Mouse (Mus musculus): ENCODE data around the gene Hps6.
A peak's percentile ranks its signal among the peaks of the same experiment; 100 is the strongest.
"Not testable (repeated sequence)": the region's sequence is repeated elsewhere in the genome, so short reads cannot be mapped to it uniquely, and the experiment has no call there.

Hps6 gene

DNA sequence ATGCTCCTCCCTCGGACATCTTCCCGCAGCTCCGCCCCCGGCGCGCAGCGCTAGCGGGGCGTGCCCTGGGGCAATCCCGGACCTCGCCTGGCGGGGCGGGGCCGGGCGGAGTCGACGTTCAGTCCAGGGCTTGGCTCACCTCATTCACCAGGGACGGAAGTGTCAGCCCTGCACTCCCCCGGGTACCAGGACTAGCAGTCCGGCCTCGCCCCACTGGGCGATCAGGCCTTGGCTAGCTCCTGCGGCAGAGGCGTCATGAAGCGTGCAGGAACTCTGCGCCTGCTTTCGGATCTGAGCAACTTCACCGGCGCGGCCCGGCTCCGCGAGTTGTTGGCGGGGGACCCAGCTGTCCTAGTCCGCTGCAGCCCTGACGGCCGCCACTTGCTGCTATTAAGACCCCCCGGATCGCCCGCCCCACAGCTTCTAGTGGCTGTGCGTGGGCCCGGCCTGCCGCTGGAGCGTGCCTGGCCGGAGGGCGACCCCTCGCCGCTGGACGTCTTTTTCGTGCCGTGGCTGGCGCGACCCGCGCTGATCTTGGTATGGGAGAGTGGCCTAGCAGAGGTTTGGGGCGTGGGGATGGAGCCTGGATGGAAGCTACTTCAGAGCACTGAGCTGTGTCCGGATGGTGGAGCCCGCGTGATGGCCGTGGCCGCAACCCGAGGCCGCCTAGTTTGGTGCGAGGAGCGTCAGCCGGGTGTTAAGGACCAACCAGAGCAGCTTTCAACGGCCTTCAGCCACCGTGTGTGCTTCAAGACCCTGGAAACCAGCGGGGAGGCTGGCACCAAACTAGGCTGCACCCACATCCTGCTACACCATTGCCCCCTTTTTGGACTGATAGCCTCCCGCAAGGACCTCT lies at the start of gene Hps6:
Gene Hps6, plus strand, starts transcription at position 138 of the 856 bp plus-strand sequence.
- DNase-seq (ENCODE audit: low spot score), result peak; percentile 83

DNA sequence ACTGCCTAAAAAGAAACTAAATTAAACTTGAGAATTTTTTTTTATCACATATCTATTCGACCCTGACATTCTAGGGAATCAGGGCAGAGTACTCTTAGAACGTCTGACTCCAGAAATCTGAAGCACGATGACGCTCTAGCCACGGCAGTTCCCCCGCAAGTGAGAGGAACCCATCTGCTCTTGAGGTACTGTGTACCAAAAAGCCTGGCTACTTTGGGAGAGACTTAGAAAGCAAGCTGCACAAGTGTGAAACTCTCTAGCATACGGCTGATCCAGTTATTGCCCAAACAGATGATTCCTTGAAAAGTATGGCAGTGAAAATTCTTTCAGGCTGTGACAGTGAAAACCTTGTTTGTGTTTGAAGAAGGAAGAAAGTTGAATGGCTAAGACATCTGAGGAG lies 46.6 kb upstream of the Hps6 start:
- no peak for DNase-seq (ENCODE audit: low spot score)

DNA sequence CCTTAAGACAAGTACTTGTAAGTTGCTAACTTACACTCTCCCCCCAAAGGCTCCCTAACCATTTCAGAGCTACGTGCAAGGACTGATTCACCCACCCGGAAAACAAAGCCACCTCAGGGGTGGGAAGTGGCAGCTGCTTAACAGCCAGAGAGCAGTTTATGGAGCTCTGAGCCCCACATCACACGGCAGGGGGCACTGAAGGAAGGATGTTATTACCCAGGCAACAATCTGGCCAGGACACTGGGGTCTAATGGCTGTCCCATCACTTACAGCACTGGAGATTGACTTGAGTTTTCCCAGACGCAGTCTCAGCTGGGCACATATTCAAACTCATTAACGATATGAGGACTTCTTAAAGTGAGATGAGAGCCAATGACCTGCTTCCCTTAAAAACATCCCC lies 42.5 kb upstream of the Hps6 start:
- peak; percentile 25 for DNase-seq (ENCODE audit: low spot score)

DNA sequence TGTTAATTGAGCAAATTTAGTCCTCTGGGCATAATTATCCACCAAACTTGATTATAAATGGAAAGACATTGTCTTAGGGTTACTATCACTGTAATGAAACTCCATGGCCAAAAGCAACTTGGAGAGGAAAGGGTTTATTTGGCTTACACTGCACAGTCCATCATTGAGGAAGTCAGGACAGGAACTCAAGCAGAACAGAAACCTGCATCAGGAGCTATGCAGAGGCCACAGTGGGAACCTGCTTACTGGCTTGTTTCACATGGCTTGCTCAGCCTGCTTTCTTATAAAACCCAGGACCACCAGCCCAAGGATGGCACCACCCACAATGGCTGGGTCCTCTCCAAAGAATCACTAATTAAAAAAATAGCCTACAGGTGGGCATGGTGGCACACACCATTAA lies 18.9 kb upstream of the Hps6 start:
- no peak for DNase-seq (ENCODE audit: low spot score)

DNA sequence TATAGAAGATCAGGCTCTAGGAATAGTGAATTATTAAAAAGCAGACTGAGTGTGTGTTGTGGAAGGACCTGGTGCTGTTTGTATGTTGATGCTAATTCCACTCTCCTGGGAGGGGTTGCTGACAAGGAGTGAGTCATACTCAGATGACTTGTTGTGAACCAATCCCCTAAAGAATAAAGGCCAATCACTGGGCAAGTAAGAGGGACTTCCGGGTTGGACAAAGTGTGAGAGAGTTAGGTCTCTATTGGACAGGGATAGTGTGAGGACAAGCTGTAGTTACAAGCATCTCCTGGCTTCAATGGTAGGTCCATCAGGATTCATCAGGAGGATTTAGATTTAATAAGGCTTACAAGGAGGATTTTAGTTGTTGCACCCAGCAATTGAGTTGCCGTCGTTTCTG lies 15.1 kb upstream of the Hps6 start:
- DNase-seq (ENCODE audit: low spot score), result peak; percentile 9

DNA sequence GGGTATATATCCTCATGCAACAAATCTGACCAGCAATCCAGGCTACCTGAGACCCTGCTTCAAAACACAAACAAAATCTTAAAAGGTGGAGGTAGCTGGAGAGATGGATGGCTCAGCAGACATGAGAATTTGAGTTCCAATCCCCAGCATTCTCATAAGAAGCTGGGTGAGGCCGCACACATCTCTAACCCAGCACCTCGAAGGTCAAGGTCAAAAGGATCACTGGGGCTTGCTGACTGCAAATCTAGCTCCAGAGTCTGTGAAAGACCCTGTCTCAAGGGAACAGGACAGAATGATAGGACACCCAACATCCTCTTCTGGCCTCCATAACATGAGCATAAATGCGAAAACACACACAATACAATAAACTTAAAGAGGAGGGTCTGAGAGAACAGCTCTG lies 12.1 kb upstream of the Hps6 start:
- no peak for DNase-seq (ENCODE audit: low spot score)

DNA sequence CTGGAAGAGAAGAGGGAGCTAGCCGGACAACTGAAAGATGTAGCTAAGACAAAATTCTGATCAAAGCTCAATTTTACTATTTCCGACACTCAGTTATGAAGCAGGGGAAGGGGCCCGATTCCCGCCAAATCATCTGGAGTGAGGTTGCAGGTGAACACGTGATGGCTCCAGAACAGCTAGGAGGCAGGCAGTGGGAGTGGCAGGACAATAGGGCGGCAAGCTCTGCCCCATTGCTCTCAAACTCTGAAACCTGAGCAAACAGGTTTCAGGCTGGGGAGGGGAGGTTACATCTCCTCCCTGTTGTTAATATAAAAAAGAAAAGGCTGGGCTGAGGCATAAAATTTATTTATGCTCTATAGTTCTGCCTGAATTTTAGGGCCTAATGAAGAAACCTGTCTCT lies 9.9 kb upstream of the Hps6 start:
- not testable (repeated sequence) for DNase-seq (ENCODE audit: low spot score)

DNA sequence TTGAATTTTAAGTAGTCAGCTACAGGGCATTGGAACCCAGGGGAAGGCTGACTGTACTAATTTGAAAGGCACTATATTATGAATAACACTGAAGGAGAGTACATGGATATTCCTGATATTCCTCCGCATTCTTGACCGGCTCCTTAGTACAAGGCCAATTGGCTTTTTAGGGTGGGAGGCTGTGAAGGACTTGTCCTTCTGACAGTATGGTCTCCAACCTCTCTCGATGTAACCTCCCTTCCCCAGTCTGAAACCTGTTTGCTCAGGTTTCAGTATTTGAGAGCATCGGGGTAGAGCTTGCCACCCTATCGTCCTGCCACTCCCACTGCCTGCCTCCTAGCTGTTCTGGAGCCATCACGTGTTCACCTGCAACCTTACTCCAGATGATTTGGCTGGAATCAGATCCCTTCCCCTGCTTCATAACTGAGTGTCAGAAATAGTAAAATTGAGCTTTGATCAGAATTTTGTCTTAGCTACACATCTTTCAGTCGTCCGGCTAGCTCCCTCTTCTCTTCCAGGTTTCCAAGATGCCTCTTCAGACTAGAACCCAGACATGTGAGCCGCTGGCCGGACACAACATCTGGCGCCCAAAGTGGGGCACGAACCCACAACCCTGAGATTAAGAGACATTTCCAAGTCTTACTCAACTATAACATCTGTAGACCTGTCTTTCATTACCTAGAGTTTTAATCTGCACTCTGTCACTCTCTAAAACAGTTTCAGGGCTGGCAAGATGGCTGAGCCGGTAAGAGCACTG lies 9.1 kb upstream of the Hps6 start:
- no peak for DNase-seq (ENCODE audit: low spot score)

DNA sequence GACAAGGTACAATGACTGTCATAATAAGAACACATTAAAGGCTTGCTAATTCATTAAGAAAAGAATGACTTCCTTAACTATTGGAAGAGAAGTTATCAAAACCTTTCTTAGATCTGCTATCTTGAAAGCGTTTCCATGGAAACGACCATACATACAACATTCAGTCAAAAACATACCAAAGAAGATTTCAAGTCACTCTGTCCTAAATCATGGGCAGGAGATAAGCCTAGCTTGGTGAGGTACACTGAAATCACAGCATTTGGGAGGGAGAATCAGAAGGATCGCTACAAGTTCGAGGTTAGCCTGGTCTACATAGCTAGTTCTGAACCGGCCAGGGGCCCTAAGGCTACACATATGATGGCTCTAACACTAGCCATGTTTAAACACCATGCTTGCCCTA lies 5.9 kb upstream of the Hps6 start:
- DNase-seq (ENCODE audit: low spot score), result no peak

DNA sequence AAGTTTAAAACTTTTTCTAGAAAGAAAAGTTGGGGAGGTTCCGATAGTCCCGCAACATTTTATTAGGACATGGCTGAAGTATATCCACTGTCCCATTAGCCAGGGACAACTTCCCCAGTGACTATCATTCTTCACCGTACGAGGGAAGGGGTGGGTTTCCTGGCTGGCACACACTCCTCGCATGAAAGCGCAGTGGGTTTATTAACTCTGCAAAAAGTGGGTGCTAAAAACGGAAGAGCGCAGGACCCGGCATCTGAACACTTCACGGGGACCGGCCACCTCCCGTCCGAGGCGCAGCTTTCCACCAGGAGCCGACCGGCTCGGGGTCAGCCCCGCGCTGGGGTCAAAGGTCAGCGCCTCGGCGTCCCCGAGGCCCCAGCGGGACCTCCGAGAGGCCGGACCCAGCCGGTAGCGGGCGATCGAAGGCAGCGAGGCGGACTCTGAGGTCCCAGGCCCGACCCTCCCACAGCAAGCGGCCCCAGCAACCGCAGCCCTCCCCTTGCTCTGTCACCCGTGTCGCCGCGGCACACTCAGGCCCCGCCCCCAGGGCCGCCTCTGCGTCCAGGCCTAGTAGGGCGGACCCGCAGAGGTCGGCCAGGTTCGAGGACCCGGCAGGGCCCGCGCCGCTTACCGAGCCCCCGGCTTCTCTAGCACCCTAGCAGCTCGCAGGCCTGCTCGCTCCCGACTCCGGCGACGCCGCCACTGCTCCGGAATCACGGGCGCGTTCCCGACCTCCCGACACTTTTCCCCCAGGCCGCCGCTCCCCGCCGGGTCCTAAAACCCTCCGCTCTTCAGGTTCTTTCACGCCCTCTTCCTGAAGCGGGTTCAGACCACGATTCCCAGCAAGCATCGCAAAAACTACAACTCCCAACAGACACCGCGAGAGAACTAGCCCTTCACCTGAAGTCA lies 5.3 kb upstream of the Hps6 start, which contains the start of gene Armh3:
Gene Armh3, minus strand, starts transcription at position 704 of the 909 bp plus-strand sequence.
- DNase-seq (ENCODE audit: low spot score), result peak; percentile 89

DNA sequence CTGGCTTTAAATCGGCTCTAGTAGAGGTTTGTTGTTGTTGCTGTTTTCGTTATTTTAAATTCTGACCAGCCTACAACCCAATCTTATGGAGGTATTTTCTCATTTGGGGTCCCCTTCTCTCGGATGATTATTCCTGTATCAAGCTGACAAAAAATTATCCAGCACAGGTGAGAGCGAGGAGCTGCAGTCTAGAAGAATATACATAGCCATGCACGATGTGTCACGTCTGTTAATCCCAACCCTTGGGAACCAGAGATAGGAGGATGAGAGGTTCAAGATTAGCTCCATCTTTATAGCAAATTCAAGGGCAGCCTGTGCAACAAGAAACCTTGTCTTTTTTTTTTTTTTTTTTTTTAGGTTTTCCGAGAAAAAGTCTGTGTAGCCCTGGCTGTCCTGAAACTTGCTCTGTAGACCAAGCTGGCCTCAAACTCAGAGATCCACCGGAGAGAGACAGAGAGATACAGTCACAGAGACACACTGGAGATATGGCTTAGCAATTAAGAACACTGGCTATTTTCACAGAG lies 4.6 kb upstream of the Hps6 start:
- DNase-seq (ENCODE audit: low spot score), result no peak

DNA sequence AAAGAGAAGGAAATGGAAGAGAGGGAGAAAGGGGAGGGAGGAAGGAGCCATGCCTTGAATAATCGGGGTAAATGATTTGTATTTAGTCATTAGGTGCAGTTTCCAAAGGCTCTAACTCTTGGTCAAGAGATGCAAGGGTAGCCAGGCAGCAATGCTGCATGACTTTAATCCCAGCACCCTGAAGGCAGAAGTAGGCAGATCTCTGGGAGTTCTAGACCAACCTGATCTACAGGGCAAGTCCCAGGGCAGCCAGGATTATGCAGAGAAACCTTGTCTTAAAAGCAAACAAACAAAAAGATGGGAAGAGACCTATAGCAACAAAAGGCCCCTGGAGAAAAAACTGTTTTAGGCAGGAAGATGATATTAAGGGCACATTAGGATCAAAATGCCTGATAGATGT lies 3.9 kb upstream of the Hps6 start:
- no peak for DNase-seq (ENCODE audit: low spot score)

DNA sequence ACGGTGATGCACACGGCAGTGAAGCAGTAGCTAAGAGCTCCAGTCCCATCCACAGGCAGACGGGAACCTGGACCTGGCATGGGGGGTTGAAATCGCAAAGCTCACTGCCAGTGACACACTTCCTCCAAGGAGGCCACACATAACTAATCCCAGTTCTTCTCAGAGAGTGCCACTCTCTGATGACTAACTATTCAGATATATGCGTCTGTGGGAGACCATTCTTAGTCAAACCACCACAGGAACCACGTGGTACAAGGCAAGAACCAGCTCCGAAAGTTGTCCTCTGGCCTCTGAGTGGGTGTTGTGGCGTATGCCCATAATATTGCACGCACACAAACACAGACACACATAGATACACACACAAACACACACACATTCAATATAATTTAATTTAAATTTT lies 1.0 kb upstream of the Hps6 start:
- no peak for DNase-seq (ENCODE audit: low spot score)

DNA sequence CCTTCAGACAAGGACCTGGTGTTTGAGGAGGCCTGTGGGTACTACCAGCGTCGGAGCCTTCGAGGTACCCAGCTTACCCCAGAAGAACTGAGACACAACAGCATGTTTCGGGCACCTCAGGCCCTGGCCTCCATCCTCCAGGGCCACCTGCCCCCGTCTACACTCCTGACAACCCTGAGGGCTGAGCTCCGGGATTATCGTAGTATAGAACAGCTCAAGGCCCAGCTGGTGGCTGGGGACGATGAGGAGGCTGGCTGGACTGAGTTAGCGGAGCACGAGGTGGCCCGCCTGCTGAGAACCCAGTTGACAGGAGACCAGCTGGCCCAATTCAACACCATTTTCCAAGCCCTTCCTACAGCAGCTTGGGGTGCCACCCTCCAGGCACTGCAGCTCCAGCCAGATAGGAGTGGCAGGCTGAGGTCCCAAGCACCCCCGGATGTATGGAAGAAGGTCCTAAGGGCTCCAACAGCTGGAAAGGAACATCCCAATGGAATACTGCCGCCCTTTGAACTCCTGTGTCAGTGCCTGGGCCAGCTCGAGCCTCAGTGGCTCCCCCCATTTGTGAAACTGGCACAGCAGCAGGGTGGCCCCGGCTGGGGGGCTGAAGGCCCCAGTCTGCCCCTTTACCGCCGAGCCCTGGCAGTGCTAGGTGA lies 1.6 kb downstream of the Hps6 start:
- DNase-seq (ENCODE audit: low spot score), result no peak

DNA sequence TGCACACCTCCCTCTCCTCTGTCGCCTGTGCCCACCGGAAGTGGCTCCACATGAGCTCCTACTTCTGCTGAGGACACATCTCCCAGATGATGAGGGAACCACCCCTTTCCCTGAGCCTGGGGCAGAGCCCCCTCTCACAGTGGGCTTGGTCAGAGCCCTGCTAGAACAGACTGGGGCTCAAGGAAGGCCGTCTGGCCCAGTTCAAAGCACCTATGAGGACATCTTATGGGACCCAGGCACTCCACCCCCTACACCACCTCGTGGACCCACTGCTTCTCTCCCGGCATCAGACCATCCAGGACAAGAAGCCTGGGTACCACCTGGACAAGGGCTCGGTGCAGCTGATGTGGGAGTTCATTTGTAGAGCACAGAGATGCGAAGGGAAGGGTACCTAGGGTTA lies 2.4 kb downstream of the Hps6 start:
- no peak for DNase-seq (ENCODE audit: low spot score)

DNA sequence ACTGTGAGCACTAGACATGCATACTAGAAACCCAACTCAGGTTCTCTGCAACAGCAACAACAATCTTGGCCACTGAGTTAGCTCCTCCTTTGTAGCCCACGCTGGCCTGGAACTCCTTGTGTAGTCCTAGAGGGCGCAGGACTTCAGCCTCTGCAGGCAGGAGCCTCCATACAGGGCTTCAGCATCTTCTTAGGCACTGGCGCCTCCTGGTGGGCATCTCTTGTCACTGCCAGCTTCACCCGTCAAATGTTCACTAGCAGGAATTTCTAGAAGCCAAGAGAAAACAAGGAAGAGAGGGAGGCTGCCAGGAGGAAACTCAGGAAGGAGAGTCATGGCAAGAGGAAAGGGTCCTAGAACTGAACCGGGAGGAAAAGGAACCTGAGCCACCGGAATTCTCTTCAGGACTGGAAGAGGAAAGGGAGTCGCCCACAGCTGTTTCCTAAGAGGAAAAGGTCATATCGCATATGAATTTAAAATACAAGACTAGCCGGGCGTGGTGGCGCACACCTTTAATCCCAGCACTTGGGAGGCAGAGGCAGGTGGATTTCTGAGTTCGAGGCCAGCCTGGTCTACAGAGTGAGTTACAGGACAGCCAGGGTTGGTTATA lies 11.4 kb downstream of the Hps6 start:
- peak; percentile 84 for DNase-seq (ENCODE audit: low spot score)

DNA sequence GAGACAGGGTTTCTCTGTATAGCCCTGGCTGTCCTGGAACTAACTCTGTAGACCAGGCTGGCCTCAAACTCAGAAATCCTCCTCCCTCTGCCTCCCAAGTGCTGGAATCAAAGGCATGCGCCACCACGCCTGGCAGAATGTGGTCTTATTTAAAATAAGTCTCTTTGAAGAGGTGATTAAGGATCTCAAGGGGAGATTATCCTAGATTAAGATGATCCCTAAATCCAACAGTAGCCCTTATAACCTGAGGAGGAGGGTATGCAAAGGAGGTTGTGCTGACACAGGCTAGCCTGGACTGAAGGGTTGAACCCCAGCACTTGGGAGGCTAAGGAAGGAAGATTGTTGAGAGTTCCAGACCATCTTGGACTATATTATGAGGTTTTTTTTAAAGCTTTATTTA lies 12.7 kb downstream of the Hps6 start:
- no peak for DNase-seq (ENCODE audit: low spot score)

DNA sequence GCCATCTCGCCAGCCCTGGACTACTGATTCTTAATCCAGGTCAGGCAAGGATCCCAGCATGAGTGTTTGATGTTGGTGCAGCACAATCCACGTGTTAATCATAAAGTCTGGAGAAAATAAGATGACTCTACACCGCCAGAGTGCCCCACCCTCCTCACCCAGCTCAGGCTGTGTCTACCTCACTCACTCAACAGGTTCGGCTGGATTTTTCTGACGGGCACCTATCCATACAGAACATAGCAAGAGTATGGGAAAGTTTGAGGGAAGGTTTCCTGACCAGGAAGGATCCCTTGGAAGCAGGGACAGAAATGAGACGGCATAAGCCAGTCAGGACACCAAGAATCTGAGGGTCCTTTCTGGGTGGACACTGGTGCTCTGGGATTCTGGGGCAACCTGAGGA lies 21.7 kb downstream of the Hps6 start:
- DNase-seq (ENCODE audit: low spot score), result no peak

DNA sequence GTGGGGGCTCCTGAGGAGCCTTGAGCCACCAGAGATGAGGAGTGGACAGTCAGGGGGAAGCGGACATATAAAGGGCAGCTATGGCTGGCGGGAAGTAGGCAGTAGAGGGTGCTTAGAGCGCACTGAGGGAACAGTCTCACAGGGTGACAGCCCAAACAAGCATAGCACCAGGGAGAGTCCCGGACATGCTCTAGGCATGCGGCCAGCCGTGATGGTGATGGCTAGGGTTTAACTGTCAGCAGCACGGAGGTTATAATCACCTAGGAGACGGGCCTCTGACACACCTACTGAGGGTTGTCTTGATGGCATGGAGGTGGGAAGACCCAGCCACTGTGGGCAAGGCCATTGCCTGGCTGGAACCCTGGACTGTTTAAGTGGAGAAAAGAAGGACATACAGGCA lies 23.3 kb downstream of the Hps6 start:
- no peak for DNase-seq (ENCODE audit: low spot score)

DNA sequence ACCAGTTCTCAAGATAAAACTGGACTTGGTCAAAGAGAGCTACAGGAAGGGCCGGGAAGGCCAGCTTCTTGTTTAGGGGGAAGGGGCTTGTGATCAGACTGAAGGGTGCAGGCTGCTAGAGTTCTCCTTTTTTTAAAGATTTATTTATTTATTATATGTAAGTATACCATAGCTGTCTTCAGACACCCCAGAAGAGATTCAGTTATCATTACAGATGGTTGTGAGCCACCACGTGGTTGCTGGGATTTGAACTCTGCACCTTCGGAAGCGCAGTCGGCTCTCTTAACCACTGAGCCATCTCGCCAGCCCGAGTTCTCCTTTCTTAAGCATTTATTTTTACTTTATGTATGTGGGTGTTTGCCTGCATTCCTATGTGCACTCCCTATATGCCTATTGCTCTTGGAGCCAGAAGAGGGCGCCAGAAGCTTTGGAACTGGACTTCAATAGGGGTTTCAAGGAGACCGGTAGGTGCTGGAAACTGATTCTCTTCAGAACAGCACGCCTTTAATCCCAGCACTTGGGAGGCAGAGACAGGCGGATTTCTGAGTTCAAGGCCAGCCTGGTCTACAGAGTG lies 25.5 kb downstream of the Hps6 start:
- DNase-seq (ENCODE audit: low spot score), result no peak

DNA sequence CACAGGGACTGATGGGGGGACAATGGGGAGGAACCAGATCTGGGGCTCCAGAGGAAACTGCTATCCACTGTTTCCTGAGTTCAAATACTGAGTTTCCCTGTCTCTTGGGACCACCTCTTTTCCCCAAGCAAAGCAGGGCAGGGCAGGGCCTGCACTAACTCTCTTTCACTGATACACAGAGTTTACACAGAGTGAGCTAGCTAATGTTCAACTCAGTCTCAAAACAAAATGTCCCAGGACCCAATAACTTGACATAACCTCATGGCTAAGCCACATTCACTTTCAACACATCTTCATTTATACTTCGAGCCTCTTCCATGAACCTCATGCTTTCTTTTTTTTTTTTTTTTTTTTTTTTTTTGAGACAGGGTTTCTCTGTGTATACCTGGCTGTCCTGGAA lies 26.3 kb downstream of the Hps6 start:
- no peak for DNase-seq (ENCODE audit: low spot score)
